Mouse (Mus musculus) B cell, adult 62 days (primary cell): Measurements from ENCODE around the gene Rhox2f. TPM values are rescaled to one million over a fixed set of nuclear protein-coding genes. Genes with fewer than 3 reads are reported as not detected.

Experiments used
- total RNA-seq: library from RNA; stranded (reverse); gene quantifications from 4 replicates; pipeline ENCODE4 v1.2.4, GENCODE M21; 2023

Gene Rhox2f
- total RNA-seq = not detected in 4 replicates

GRCm38 (mm10) chrX:37571105-37571504 lies at the start of gene Rhox2f:
Gene Rhox2f (plus strand): TSS chrX:37571405.

GRCm38 (mm10) chrX:37530152-37530551 lies 41.1 kb upstream of the Rhox2f start, which contains the start of gene Rhox2e:
Gene Rhox2e (plus strand): TSS chrX:37530452.

GRCm38 (mm10) chrX:37541719-37542118 lies 29.5 kb upstream of the Rhox2f start, which contains the start of gene Rhox3e:
Gene Rhox3e (plus strand): TSS chrX:37542019.

GRCm38 (mm10) chrX:37557112-37557511 lies 14.1 kb upstream of the Rhox2f start, which contains the start of gene Rhox4e:
Gene Rhox4e (plus strand): TSS chrX:37557412.

GRCm38 (mm10) chrX:37580692-37581091 lies 9.5 kb downstream of the Rhox2f start, which contains the start of gene Rhox3f:
Gene Rhox3f (plus strand): TSS chrX:37580992.

GRCm38 (mm10) chrX:37607604-37608003 lies 36.4 kb downstream of the Rhox2f start, which contains the start of gene Rhox4f:
Gene Rhox4f (minus strand): TSS chrX:37607704.

Other genes with a start within 250 kb of the Rhox2f start
- not detected in 4 replicates for gene Rhox3a2, start 191.4 kb upstream of the Rhox2f start, total RNA-seq
- not detected in 4 replicates for gene Rhox4a2, start 180.6 kb upstream of the Rhox2f start, total RNA-seq
- not detected in 4 replicates for gene Rhox2b, start 159.3 kb upstream of the Rhox2f start, total RNA-seq
- gene Rhox4b, start 138.9 kb upstream of the Rhox2f start, total RNA-seq = not detected in 4 replicates
- gene Rhox2c, start 117.7 kb upstream of the Rhox2f start, total RNA-seq = not detected in 4 replicates
- gene Rhox3c, start 112.8 kb upstream of the Rhox2f start, total RNA-seq = not detected in 4 replicates
- not detected in 4 replicates for gene Rhox4c, start 91.1 kb upstream of the Rhox2f start, total RNA-seq
- not detected in 4 replicates for gene Rhox2d, start 78.0 kb upstream of the Rhox2f start, total RNA-seq
- gene Rhox4d, start 57.0 kb upstream of the Rhox2f start, total RNA-seq = not detected in 4 replicates
- gene Rhox2e, start 41.0 kb upstream of the Rhox2f start, total RNA-seq = not detected in 4 replicates
- not detected in 4 replicates for gene Rhox3e, start 29.4 kb upstream of the Rhox2f start, total RNA-seq
- gene Rhox4e, start 14.0 kb upstream of the Rhox2f start, total RNA-seq = not detected in 4 replicates
- not detected in 4 replicates for gene Rhox3f, start 9.6 kb downstream of the Rhox2f start, total RNA-seq
- gene Rhox4f, start 36.3 kb downstream of the Rhox2f start, total RNA-seq = not detected in 4 replicates
- gene Rhox3g, start 57.2 kb downstream of the Rhox2f start, total RNA-seq = not detected in 4 replicates
- gene Rhox2g, start 72.1 kb downstream of the Rhox2f start, total RNA-seq = not detected in 4 replicates
- not detected in 4 replicates for gene Rhox4g, start 79.9 kb downstream of the Rhox2f start, total RNA-seq
- gene Rhox3h, start 97.4 kb downstream of the Rhox2f start, total RNA-seq = not detected in 4 replicates
- not detected in 4 replicates for gene Rhox2h, start 101.9 kb downstream of the Rhox2f start, total RNA-seq
- gene Rhox5, start 233.4 kb downstream of the Rhox2f start, total RNA-seq = not detected in 4 replicates